Mouse (Mus musculus) cerebellum, postnatal 36 days (tissue): ENCODE measurements around the gene Galr3.
"Not testable (repeated sequence)": the region's sequence is repeated elsewhere in the genome, so short reads cannot be mapped to it uniquely, and the experiment has no call there.

Experiments used
- DNase-seq, 2 experiments: peaks; one replicate each; pipeline ENCODE4 v3.0.0; 2021 to 2022; ENCODE audit warnings: mixed read lengths in 2 of 2

The Galr3 gene

DNA sequence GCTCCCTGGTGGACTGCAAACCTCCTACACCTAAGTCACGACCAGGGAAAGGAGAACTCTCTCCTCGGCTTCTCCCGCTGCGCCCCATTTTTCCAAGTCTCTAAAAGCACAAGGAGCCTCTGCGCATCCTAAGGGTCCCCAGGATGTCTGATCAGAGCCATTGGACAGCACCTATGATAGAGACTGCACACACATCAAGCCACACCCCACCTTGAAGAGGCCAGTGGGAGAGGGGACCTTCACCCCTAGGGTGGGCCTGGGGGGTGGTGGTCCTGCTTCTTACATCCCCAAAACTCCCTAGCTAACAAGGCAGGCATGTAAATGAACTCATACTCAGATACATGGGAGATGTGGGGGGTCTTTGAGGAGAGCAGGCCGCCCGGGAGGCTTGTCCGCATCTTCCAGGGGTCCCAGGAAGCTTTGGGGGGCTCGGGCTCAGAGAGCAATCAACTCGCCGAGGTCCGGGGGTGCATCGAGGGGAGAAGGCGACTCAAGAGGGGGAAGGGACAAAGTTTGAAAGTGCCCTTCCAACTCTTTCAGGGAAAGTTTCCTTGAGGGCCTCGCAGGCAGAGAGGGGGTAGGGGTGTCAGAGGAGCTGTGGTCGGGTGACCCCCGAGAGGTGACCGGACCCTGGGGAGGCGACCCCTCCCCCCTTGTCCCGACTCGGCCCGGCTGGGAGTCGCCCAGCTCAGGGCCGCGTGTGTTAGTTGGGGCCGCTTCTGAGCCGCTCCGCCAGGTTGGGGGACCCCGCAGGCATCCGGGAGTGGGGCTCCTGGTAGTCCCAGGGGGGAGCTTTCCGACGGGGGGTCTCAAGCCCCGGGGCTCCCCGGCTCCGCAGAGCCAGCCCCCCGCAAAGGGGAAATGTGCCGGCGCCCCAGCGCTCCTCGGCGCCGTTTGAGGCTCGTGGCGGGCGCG is 14.1 kb upstream of the Galr3 start:
- DNase-seq, result peak; percentile 41 to 57

DNA sequence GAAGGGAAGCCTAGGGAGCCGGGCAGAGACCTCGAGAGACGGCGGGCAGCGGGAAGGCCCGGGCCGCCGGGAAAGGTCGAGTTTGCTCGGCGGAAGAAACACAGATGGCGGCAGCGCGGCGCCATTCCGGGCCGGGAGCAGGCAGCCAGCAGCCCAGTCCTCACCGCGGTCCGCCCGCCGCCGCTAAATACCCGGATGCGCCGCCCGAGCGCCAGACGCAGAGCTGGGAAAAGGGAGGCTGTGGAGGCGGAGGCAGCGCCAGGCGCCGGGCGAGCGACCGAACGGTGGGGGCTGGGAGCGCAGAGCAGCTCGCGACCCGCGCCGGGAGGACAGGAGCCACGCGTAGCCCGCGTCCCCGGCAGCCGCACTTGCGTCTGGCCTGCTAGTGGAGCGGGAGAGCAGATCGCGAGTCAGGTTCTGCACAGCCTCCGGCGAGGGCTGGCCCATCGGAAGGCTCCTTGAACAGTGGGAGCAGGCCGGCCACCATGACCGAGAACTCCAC is 13.4 kb upstream of the Galr3 start, which contains the start of gene H1f0:
TSS of gene H1f0 (plus strand) at position 214 of the 502 bp plus-strand sequence.
- peak; percentile 97 to 98 for DNase-seq

DNA sequence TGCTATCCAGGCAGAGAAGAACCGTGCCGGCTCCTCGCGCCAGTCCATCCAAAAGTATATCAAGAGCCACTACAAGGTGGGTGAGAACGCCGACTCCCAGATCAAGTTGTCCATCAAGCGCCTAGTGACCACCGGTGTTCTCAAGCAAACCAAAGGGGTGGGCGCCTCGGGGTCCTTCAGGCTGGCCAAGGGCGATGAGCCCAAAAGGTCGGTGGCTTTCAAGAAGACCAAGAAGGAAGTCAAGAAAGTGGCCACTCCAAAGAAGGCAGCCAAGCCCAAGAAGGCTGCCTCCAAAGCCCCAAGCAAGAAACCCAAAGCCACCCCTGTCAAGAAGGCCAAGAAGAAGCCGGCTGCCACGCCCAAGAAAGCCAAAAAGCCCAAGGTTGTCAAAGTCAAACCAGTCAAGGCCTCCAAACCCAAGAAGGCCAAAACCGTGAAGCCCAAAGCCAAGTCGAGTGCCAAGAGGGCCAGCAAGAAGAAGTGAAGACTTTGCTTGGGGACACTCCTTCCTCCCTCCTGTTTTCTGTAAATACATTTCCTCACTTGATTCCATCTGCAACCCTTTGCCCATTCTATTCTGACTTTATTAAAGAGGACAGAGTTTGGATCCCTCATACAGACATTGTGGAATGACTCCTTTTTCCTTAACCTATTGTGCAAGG is 12.7 kb upstream of the Galr3 start:
- no peak for DNase-seq

DNA sequence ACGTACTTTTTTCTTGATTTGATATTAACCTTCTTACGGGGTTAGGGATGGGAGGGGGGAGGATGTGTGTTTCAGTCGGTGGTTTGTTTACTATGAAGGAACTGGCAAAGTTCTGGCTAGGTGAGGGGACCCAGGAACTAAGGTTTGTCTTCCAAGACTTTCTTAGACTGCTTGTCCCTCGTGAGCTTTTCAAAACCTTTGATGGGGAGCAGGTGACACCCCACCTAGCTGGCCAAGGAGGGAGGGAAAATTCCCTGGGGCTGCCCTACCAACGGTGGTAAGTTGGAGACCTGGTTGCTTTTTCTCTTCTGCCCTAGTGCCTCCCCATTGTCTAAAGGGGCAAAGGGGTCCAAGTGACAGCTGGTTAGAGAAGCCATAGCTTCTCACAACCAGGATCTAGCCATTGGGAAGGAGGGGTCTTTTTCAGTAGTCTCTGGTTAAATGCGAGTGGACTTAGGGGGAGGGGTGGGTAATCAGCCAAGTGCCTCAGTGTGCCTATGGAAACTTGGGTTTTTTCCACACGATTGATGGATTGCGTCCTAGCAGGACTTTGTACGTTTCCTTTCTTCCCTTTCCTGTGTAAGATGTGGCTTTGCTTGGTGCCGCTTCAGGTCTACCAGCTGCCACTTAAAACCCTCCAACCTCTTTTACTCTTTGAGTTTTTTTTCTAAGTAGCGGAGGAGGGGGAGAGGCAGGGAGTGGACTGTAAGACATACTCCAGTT is 12.0 kb upstream of the Galr3 start:
- no peak for DNase-seq

DNA sequence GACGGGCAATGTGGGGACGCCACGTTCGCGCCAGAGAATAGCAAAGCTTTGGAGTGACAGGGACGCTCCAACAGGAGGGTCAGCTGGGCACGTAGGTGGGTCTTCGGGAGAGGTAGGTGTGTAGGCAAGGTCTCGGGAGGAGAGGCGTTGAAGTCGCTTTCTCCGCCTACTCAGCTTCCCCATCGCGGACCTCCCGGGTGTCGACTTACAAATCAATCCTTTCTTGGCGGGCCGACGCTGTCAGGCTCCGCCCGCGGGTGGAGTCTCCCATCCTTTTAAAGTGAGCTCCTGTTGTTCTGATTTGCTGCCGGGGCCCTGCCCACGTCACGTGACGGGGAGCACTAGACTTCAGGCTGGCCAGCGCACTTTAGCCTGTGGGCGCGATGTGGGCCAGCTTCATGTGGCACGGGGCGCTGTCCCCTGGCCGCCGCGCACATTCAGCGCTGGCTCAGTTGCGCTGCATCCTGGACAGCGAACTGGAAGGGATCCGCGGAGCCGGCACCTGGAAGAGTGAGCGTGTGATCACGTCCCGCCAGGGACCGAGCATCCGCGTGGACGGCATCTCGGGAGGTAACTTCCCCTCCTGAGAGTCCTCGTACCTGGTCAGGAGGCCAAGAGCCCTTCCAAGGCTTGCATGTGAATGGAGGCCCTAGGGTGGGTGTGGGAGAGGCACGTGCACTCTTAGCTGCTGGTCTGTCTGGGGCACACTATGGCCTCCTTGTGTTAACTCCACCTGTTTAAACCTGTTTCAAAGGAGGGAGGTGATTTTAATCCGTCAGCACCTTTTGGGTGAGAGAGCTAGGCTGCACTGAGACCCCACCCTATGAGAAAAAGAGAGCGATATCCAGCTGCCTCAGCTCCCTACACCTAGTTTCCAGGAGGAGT is 10.9 kb upstream of the Galr3 start:
- DNase-seq, result peak; percentile 86 to 89

DNA sequence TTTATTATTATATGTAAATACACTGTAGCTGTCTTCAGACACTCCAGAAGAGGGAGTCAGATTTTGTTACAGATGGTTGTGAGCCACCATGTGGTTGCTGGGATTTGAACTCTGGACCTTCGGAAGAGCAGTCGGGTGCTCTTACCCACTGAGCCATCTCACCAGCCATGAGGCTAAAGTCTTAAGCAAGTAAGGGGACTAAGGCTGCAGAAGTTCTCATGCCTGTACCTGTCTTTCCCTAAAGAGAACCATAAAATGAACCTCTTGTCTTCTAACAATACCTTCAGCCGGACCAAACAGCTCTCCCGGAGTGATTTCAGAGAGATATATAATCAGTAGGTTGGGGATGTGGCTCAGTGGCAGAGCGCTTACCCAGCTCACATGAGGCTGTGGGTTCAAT is 9.8 kb upstream of the Galr3 start:
- not testable (repeated sequence) for DNase-seq

DNA sequence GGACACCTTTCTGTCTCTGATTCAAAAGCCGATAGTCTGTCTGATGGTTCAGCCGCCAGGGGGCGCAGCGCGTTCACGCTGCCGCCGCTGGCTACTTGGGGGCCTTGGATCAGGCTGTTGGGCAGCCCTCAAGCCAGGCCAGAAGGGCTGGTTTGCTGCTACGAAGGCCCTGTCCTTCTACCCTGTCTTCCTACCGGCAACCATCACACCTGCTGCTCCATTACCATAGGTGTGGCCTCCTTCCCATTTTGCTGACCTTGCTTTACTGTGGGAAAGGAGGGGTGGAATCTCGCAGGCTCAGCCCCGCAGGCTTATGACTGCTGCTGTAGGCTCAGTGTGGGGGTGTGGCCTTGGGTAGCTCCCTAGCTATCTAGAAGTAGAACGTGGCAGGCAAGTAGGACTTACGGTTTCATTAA is 3.8 kb upstream of the Galr3 start:
- DNase-seq, result peak; percentile 83 to 87

DNA sequence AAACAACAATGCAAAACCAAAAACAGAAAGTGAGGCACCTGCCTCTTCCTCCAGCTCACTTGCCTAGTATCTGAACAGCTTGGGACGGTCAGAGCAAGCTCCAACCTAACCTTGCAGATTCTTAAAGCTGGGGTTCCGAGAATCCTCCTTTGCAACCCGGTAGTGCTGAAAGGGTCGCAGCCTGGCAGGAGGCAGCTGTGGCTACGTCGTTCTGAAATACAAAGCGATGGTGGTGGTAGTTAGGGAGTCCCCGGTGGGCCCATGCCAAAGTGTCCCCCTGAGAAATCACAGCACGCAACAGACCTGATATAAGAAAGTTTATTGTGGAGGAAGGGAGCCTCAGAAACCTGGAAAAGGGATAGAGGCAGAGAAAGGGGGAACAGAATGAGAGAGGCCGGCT is 3.4 kb upstream of the Galr3 start:
- DNase-seq, result no peak

DNA sequence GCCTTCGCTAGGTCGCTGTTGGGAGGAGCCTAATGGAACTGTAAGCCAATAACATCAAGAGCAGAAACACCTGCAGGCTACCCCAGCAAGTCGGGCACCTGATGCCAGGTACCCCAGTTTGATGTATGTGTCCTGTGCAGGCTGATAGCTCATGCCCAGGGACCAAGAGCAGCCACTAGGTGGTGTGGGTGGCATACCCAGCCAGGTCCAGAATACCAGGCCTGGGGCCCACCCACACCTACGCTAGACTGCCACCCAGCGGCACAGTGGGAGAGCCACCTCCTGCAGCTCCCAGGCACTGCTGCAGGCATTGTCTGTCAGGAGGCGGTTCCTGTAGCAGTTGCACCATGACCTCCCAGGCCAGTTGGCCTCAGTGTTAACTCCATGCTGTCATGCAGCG is 2.8 kb upstream of the Galr3 start:
- peak; percentile 50 to 67 for DNase-seq

DNA sequence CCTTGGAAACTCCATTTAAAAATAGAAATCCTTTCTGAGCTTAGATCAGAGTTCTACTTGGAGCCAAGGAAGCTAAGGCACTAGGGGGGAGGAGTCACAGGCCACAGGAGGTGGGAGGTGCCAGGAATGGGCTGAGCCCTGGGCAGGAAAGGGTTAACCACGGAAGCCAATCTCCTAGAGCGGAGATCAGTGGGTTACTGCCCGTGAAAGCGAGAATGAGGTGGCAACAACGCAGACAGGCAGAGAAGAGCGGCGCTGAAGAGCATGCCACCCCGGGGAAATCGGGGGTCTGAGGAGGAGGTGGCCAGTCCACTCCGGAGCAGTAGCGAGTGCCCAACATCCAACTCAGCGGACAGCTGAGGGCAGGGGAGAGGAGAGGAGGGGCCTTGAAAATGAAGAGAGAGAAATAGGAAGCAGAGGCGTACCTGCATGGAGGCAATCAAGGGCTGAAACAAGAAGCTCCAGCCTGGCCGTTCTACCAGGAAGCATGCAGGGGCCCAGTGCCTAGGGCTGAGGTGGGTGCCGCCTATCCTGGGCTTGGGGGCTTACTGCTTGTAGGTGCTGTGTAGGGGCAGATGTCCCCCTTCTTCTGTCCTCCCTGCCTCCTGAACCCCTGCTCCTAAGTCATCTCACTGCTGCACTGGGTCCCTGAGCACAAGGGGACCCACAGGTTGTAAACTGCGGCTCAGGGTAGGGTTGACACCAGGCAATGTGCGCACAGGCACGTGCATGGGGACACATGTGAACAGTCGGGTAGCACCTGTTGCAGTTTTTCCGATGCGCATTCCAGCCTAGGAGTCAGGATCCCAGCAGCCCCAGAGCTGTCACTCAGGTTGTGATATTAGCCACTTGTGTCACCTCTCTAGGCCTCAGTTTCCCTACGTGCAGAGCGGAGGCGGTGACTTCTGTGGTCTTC is 926 bp upstream of the Galr3 start:
- DNase-seq, result no peak

DNA sequence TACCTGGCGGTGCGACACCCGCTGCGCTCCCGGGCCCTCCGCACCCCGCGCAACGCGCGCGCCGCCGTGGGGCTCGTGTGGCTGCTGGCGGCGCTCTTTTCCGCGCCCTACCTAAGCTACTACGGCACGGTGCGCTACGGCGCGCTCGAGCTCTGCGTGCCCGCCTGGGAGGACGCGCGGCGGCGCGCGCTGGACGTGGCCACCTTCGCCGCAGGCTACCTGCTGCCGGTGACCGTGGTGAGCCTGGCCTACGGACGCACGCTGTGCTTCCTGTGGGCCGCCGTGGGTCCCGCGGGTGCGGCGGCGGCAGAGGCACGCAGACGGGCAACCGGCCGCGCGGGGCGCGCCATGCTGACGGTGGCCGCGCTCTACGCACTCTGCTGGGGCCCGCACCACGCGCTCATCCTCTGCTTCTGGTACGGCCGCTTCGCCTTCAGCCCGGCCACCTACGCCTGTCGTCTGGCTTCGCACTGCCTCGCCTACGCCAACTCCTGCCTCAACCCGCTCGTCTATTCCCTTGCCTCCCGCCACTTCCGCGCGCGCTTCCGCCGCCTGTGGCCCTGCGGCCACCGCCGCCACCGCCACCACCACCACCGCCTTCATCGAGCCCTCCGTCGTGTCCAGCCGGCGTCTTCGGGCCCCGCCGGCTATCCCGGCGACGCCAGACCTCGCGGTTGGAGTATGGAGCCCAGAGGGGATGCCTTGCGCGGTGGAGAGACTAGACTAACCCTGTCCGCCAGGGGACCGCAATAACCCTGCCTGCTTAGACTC is 1.2 kb downstream of the Galr3 start:
- DNase-seq, result peak; percentile 43 to 52

DNA sequence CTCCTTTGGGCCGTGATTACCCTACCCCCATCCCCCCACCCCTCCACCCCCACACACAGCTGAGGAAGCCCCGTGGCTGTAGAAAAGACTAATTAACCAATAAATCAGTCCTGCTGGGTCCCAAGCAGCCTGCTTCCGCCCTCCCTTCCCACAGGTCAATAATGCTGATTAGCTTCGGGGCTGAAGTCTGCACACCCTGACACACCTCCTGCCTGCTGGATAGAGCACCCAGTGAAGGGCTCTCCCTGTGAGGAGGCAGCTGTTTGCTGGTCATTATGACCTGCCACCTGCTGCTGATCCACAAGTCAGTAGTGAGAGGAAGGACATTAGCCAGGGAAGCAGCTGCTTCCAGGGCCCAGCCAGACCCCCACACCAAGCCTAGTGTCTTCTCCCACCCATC is 3.2 kb downstream of the Galr3 start:
- DNase-seq, result no peak

DNA sequence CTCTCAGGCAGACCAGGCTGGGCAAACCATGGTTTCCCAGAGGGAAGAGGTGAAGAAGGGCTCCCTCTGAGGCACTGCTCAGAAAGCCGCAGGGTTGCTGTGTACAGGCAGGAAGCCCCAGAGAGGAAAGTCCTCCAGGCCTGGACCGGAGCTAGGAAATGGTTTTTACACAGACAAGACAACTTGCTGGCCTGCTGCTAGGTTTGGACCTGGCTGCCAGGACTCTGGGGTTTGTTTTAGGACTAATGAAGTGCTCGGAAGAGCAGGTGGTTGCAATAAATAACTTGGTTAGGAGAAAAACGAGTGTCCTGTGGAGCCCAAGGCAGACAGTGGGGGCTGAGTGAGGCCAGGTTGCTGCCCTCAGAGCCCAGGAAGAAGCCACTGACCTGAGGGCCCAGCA is 6.5 kb downstream of the Galr3 start:
- DNase-seq, result peak; percentile 30 to 37

DNA sequence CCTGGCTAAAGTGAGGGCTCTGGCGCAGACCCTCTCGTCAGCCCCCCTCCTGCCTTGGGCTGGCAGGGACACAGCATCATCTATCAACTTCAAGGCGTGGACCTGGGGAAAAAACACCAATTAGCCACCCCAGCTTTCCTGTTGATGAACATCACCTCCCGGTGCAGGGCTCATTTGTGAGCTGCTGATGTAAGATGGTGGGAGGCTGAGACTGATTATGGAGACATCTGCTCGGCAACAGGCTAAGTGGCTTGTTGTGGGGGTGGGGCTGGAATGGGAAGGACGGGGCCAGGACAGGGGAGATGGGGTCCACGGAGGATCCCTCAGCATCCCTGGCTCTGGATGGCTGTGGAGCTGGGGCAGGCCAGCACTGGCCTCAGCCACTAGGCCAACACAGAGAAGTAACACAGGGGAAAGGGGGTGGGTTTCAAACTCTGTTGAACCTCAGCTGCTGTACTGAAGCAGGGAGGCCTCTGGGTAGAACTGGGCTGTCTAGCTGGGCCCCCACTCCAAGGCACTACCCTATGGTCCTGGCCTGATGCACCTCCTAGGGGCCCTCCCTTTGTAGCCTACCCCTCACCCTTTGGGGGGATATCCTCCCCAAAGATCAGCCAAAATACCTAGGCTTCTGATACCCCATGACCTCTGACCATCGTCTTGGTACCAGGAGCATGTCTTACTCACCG is 8.6 kb downstream of the Galr3 start:
- no peak for DNase-seq

DNA sequence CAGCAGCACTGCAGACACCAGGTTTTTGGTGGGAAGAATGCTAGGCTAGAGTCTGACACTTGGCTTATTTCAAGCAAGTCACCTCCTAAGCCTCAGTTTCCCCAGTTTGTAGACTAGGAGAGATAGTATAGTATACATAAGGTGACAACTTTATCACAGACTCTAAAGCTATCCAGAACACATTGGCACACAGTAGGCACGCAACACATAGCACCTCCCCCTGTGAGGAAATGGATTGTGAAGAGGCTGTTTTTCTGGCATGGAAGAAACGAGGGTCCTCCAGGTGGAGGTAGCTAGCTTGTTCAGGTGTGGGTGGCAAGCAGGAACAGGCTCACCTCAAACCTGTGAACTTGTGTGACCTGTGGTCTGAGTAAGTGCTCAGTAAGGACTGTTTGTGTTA is 9.3 kb downstream of the Galr3 start:
- no peak for DNase-seq

DNA sequence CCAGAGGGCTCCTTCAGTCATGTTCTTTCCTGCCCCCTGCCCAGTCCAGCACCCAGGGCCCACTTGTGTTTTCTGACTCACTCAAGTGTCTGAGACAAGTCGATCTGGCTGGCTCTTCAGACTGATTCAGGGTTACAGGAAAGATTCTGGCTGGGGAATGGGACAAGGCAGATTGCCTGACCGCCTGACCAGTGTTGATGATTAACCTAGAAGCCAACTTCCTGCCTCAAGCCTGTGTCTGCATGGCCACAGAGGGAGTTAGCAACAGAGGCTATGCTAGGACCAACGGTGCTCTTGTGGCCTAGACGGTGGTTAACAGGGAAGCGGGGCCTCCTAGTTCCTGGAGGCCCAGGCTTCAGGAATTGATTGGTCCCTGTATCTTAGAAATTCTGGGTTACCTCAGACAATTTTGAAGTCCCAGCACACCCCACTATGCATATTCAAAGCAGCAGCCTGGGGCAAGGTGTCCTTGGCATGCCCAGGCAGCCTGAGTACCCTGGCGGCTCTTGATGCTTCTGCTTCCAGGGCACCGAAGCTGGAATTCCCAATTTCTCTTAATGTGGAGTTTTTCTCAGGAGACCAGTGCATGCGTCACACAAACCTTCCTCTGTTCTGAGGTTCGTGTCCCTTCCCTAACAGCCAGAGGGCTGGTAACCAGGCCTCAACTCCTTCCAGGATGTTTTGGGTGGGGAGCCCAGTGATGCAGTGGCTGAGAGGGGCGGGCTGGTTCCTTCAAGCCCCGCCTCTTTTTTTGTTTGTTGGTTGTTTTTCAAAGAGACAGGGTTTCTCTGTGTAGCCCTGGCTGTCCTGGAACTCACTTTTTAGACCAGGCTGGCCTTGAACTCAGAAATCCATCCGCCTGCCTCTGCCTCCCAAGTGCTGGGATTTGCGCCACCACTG is 10.0 kb downstream of the Galr3 start:
- DNase-seq, result no peak

DNA sequence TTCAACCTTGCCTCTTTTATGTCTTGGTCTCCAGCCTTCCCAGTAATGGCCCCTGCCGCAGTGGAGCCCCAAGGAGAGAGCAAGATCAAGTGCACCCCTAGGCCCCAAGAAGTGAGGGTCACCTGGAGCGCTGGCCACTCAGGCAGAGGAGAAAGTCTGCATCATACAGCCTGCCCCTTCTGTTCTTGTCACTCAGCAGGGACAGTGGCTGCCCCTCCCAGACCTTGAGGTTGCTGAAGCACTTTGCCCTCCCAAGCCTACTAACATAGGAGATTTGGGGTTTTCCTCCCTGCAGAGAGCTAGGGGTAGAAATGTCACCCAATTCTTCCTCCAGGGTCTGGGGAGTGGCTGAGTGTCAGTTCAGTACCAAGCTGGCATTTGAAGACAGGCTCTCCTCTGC is 10.7 kb downstream of the Galr3 start:
- no peak for DNase-seq

DNA sequence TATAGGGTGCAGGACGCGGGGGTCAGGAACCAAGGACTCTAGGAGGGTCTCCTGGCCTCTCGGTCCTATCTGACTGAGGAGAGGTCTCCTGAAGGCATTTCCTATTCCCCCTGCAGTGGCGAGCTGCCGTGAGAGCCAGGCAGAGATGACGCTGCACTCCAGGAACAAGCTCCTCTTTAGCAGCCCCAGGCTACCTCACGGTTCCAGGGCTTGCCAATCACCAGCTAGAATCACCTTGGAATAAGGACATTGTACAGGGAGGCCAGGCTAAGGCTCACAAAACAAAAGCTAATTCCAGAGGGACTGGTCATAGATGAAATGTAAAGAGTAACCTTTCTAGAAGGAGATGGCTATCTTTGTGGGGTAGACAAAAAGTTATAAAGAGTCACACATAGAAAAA is 14.9 kb downstream of the Galr3 start:
- no peak for DNase-seq

DNA sequence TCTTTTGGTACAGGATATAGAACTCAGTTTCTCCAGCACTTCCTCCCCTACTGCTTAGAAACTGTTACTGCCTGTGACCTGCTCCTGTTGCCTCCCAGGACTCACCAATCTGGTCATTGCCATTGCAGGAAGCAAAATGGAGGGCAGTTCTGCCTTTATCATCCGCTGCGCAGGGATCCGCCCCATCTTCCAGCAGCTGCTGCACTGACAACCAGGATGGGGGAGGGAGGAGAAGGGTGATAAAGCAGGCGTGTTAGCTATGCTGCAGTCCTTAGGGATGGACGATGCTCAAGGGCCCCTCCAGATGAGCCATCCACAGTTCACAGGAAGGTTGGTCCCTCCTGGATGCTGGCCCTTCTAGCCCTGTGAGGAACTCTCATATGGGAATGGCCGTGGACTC is 16.2 kb downstream of the Galr3 start:
- no peak for DNase-seq
